Mouse (Mus musculus) spleen, embryonic (tissue): ENCODE results near the gene D030056L22Rik.

Source experiments
- CTCF ChIA-PET: fragments of 350-600 bp; sonication (Branson Sonifier 250); formaldehyde crosslinking; loops from one replicate; lab custom pipeline; 2022; lab: Charles Lee

D030056L22Rik gene

DNA sequence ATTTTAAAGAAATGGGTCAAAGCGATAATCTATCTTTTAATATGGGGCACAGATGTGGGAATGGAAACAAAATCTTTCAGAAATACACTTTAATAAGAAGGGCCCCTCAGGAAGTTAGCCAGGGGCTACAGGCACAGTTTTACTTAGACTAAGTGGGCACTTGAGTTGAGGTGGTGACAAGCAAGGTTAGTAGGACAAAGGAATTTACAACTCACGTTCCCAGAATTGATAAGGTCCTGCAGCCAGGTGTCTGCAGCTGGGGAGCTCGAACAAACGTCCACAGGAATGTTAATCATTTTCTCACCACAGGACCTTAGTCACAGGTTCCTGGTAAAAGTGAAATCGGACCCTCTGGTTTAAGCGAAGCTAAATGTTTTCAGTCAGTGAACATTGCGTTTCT, 18.1 kb downstream of the D030056L22Rik start:
- CTCF ChIA-PET: no interaction called here

DNA sequence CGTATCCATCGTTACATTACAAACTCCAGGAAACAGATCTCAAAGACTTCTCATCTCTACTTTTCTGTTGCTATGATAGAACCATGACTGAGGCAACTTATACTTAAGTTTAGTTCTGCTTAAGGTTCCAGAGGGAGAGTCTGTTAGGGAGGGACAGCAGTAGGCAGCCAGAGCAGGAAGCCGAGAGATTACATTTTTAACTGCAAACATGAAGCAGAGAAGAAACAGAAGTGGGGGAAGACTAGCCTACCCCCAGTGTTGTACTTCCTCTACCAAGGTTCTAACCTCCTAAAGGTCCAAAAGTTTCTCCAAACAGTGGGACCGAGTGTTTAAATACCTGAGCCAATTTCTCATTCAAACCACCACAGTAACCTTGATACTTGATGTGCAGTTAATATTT, 22.9 kb downstream of the D030056L22Rik start:
- CTCF ChIA-PET: no interaction called here

DNA sequence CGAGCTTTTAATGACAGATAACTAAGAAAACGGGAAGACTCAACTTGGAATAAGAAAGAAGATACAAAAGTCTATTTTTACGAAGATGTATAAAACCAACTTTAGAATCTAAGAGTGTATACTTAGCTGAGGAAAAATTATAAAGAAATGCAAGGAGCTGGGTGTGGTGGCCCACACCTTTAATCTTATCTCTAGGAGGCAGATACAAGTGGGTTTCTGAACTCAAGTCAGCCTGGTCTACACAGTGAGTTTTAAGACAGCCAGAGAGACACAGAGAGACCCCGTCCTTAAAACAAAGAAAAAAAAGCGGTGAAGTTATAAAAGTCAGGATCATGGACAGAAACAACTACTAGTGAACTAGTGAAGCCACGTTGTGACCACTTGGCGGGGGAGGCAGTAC, 26.2 kb downstream of the D030056L22Rik start:
- CTCF ChIA-PET: no interaction called here

DNA sequence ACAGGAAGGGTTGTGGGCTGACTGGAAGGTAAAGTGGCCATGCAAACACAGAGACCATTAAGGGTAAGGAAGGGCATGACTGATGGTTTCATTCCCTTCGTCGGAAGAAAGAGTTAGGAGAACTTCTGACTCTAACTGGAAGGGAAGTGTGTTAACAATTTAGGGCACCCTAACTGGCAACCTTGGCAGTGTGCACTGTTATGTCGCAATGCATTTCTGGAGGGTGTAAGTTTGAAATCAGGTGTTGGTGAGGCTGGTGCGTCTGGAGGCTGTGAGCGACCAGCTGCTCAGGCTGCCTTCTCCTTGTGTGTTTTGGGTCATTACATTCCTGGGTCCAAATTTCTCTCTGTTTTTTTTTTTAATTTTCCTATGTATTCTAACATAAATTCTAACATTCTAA, 31.0 kb downstream of the D030056L22Rik start:
- CTCF ChIA-PET: no interaction called here

DNA sequence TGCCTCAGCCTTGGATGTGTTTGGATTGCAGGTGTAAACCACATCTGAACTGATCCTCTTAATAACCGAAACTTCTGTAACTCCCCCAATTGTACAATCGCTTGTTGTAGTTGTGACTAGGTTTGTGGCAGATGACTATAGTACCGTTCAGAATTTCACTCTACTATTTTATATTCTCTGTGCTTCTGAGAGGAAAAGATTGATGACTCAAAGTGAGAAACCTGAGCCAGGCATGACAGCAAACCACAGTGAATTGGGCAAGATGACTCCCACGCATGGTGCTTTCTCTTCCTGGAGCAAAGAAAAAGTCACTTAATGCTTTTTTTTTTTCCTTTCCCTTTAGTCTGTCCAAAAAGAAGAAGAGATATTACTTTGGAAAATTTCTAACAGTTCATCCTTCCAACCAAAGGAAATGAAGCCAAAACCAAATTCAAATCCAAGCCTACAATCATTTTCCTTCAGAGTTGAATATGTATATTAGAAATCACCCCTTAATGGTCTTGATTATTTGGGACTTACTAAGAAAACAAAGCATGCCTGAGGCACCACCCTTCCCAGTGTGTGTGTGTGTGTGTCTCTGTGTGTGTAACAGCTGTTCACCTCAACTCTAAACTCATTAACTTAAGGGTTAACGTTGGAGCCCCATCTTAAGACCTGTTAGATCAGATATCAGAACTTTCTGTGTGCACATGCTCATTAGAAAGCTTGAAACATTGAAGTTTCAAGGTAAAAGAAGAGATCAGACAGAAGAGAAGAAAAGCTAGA, 33.8 kb downstream of the D030056L22Rik start:
- CTCF ChIA-PET: no interaction called here

DNA sequence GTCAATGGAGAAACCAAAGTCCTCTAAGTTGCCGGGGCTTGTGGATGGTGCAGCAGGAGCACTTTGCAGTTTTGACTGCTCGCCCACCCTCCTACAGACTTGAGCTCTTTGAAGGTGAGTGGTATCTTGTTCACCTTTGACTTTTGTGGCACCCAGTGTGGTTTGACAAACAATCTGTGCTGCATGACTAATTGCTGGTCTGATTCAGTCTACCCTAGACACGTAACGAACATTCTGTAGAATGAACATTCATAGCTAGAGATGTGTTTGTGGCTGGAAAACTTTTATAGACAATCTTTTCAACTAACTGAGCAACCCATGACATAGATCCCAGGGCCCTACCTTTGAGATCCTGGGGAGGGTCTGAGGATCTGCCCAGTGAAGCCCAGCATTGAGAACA, 34.4 kb downstream of the D030056L22Rik start:
- CTCF ChIA-PET: no interaction called here

DNA sequence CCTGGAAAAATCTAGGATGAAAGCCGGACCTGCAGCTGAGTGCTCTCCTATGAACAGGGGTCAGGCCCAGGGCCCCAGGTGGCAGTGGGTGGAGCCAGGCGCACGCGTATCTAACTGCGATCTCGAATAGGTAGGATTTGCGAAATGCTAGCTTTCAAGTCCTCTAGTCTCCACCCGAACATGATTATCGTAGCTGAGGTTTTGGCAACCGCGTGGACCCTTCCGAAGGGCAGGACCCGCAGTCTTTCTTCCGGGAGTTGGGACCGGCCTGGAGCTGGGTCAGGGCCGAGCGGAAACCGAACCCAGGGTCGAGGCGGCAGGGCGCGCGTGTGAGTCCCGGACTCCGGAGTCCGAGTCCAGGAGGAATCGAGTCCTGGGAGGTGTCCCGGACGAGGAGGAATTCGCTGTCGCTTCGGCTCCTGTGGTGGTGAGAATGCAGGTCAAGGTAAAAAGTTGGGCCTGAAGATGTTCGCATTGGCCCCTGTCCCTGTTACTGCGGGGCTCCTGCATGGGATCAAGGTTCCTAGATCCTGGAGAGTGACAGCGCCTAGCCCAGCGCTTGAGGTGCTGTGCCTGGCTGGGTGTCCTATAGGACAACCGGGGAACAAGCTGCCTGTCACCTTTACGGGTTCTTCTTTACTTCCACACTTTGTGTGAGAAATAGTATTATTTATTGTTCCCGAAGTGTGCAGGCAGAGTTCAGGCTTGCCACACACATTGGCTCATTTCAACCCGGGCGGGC, 36.8 kb downstream of the D030056L22Rik start, which contains the start of gene Trpm6:
TSS of gene Trpm6 (plus strand) at position 386 of the 742 bp plus-strand sequence.
- CTCF ChIA-PET: no interaction called here

DNA sequence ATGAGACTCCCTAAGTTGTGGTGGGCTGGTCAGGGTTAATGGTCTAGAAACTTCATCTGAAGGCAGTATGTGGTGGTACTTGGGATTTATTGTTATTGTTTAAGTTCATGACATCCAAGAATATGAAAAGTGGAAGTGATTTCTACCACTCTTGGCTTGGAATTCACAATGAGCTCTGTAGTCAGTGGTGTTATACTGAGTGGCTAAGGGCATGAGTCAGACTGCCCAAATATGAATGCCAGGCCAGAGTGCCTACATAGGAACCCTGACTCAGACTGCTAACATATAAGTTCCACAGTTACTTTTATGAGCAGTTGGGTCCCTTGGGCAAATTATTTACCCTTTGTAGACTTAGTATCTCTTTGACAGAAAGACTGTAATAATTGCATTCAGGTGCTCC, 44.2 kb downstream of the D030056L22Rik start:
- CTCF ChIA-PET: no interaction called here

DNA sequence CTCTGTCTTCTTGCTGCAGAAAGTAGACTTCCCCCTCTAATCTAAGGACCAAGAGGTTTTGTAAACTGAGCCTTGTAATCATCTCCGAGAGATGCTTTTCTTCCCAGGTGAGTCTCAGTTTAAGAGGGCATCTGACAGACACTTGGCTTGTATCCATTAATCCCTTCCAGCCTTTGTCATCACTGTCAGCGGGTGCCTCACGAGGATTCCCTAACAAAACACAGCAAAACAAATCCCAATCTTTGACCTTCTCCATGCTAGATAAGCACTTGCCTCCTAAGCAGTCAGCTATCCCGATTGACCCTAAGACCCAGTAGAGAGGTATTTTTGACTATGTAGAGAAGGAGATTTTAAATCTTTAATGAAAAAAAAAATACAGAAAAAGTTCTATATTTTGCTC, 44.7 kb downstream of the D030056L22Rik start:
- CTCF ChIA-PET: no interaction called here

DNA sequence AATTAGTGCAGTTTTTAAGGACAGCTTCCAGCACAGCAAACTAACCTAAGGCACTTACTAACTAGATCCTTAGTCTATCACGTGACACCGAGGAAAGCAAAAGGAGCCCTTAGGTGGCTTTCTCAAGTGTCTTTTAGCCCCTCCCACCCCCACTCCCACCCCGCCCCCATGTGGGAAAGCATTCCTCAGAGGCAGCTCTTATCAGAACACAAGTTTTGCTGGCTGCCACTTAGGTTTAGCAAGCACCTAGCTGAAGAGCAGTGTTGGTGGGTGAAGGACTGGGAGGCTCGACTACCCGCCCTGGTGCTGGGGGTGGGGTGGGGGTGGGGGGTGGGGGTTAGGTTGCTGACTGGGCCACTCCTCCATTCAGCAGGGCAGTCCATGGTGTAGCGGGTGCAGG, 45.3 kb downstream of the D030056L22Rik start:
- CTCF ChIA-PET: no interaction called here

DNA sequence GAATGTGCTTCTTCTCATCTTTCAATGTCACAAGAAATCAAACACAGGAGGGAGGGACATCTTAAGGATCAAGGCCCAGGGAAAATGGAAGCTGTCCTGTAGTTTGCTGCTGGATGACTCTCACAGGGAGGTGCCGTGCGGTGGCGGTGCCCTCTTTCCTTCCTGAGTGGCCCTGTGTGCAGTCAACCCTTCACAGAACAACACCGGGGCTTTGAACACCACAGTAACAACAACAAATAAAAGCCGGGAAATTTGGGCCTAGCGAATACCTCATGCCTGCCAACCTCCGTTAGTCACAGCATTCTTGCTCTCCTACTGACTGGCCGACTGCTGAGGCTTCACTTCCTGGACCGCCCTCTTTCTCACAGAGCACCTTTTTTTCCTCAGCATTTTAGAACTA, 45.9 kb downstream of the D030056L22Rik start:
- CTCF ChIA-PET: no interaction called here

DNA sequence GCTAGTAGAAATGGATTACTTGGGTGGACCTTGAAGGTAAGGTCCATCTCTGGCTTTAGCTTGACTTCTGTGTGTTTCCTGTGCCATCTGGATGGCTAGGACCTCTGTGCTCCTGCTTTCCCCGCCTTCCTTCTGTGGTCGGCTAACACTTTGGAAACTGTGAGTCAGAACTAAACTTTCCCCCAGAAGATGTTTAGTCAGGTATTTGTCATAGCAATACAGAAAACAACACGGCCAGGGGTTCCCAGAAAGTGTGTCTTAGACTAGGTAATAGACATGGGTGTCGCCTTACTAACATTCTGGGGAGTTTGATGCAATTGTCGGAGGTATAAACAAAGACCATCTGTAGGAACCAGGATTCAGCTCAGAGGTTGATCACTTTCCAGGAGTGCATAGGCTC, 53.4 kb downstream of the D030056L22Rik start:
- CTCF ChIA-PET: interaction anchor here (0.7 kb wide), 1 partner anchor 899 kb away, joined by 3 read pairs; no protein-coding TSS in a partner anchor
